Mouse (Mus musculus): ENCODE measurements at regions not wholly inside any gene's neighbourhood (a gene's known extent, or its start where the extent isn't known, plus 50 kb on each side); places are given as distances from the start of the nearest gene placed in this dataset.

DNA sequence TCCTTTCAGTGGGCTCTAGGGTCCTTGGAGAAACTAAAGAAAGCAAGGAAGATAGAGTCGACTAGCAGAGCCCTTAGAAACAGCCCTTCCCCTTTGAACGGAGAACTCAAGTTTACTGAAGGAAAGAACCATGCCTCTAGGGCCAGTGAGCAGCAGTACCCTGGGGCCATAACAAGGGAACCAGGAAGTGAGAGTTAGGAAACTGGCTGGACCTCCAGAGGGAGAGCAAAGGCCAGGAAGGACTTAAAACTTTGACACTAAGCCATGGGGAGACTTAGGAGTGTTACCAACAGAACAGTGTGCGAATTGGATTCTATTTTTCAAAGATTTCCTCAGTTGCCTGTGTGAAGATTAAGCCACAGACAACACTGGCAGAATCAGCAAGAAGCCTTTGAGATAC is 82.6 kb upstream of the Fn1 start:
- no peak for DNase-seq

DNA sequence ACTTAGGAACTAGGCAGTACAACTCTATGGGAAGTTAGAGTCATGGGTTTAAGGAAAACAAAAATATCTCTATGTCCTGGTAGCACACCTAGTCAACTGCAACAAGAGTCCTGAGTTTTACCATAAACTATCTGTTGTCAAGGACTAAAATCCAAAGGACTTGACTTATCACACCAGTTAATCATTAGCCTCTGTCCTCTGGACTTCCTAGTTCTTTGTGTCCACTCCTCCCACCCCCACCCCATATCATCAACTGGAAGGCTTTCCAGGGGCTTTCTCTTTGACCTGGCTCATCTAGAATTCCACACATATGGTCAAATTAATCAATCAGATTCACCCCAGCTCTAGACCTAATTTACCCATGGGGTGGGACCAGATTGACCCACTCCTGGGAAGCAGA is 78.6 kb upstream of the Fn1 start:
- no peak for DNase-seq

DNA sequence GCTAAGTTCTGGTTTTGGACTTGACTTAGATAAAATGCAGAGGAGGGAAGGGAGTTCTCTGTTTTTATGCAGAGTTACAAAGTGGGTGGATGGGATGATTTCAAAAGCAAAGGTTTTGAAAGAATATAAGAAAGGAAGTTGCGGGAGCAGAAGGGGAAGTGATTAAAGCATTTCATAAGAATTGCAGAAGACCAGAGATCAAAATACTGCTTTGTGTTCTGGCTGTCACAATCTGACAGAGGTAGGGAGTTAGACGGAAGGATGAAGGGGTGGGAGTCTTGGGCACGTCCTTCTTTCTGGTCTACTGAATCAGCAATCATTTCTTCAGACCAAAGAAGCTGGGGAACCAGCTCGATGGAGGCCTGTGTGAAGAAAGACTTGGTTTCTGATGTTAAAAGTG is 78.0 kb upstream of the Fn1 start:
- no peak for DNase-seq

DNA sequence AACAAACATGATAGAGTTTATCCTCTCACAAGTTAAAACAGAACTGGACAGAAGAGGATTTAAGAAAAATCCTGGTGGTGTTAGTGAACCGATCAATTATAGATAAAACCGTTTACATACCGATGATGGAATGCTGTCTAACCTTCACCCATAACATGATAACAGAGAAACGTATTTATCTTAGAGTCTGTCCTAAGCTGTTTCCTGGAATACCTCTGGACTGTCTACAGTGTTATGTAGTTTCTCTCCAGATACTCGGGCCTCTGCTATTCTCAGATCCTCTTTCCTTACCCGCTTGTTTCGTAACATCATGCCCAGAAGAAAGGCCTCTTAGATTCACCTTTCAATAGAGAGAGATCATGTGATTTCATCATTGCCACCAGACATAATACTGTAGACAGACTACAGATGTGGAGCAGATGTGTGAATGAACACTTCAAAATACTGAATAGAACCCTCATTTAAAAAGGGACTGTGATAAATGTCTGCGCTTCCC is 75.9 kb upstream of the Fn1 start:
- DNase-seq, result no peak

DNA sequence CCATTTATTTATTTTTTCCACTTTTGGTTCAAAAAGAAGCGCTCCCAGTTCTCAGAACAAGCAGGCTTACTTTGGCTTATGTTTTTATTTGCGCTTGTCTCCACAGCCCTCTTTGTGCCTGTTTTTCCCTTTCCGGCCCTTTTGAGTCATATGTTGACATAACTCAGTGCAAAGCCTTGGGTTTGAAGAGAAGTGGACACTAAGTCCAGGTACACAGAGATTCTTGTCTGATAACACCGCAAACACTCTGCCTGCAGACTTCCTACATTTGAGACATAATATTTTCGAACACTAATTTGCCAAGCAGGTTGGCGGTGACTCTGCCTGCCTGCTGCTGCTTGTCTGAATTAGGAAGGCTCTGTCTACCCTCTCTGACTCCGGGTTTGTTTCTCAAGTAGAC is 70.8 kb upstream of the Fn1 start:
- DNase-seq, result no peak

DNA sequence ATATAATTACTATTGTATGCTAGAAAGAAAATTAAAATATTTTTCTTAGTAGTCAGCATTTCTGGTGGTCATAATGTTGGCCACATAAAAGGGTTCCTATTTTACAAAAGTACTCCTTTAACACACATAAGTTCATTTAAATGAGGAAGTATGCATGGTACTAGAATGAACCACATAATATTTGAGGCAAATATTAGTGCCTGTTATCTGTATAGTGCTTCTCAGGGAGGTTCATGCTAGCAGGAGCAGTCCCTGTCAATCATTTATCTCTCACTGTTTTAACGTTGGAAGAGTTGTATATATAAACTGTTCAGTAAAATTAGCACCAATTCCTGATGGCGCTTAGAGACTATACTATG is 70.0 kb upstream of the Fn1 start:
- DNase-seq, result no peak

DNA sequence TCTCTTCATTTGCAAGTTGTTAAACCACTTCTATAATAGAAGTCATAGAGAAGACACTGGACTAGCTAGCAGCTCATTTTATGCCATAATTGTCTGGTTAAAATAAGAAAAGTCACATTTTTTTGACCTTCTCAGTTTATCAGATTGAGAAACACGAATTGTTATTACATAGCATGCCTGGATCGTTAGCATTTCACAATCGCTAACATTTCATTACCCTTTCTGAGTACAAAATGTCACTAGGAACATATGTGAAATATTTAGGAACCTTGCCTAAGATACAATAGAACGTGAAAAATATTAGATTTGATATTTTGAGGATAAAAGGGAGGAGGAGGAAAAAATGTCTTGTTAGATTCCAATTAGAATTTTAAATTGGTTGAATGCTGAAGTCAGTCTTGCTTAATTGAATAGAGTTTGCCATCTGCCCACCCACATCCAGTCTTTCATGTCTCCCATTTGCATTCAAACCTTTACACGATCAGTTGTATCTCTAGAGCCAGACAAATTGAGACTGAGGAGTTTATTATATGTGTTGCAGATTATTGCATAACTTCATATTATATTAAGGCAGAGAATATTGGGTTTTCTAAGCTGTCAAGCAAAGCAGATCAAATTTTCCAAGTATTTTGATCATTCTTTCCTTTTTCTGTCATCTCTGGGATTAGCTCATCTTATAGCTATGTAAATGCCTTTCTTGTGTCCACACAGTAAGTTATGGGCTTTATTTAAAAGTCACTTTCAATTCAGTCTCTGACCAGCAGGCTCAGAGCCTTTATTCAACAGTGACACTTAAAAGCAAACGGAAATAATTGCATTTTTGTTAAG is 69.4 kb upstream of the Fn1 start:
- DNase-seq, result no peak
